Mouse (Mus musculus): ENCODE measurements around the gene Gm20390.

DNA sequence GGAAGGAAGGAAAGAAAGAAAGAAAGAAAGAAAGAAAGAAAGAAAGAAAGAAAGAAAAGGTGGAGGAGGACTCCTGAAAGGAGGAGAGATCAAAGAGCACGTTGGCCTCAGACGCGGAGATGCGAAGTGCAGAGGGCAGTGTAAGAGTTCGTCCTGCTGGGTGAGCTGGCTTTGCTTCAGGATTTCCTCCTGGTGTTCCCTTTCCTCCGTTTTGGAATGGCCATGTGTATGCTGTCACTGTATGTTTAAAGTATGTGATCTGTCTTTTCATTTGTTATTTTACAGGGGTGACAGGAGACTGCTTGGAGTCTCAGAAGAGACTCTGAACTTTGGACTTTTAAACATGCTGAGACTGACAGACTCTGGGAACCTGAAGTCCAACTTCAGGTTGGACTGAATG, 6.6 kb downstream of the Gm20390 start:
- no peak for TF ChIP-seq CTCF (IDR thresholded peaks at IDR 0.05; ENCODE audit: borderline replicate concordance, insufficient read depth, low read length)
- no peak for TF ChIP-seq POLR2A (IDR thresholded peaks at IDR 0.05; ENCODE audit: low read depth, low read length)
